Mouse (Mus musculus) bone marrow macrophage, adult 2 months (primary cell): ENCODE data around the gene Mylpf.

Experiments
- CTCF ChIP-seq: IDR thresholded peaks from 2 replicates; pipeline ENCODE4 v1.5.1; 2012; ENCODE audit warnings: low read depth, mild to moderate bottlenecking, low read length, moderate library complexity
- POLR2A ChIP-seq: IDR thresholded peaks from 2 replicates; pipeline ENCODE4 v1.6.1; 2012; ENCODE audit warnings: mild to moderate bottlenecking, low read depth, low read length, borderline replicate concordance

GRCm38 (mm10) chr7:127253821-127254769 lies 45.4 kb downstream of the Mylpf start:
- TF ChIP-seq POLR2A, result no peak
- no peak for TF ChIP-seq CTCF
